Mouse (Mus musculus): ENCODE measurements at regions not wholly inside any gene's neighbourhood (a gene's known extent, or its start where the extent isn't known, plus 50 kb on each side); places are given as distances from the start of the nearest gene placed in this dataset.

- DNase-seq = peak in 1 of 2 experiments; percentile 46
These were observed 161.6 kb downstream of the Zfp36l2 start for GRCm38 (mm10) chr17:84026110-84026509.

- no peak for DNase-seq
These were observed 165.4 kb downstream of the Zfp36l2 start for GRCm38 (mm10) chr17:84022358-84022757.

- DNase-seq = no peak
These were observed 168.9 kb downstream of the Zfp36l2 start for GRCm38 (mm10) chr17:84018817-84019216.

GRCm38 (mm10) chr17:84017891-84018290 lies 169.9 kb downstream of the Zfp36l2 start:
- no peak for DNase-seq

GRCm38 (mm10) chr17:84014287-84015039 lies 166.7 kb upstream of the Haao start:
- DNase-seq = no peak

GRCm38 (mm10) chr17:84010492-84011060 lies 162.8 kb upstream of the Haao start:
- no peak for DNase-seq

- no peak for DNase-seq
These were observed 162.2 kb upstream of the Haao start for GRCm38 (mm10) chr17:84009966-84010365.

GRCm38 (mm10) chr17:84009194-84009593 lies 161.4 kb upstream of the Haao start:
- DNase-seq = no peak

GRCm38 (mm10) chr17:84008682-84009052 lies 160.9 kb upstream of the Haao start:
- peak in 1 of 2 experiments; percentile 23 for DNase-seq

GRCm38 (mm10) chr17:84008035-84008681 lies 160.4 kb upstream of the Haao start:
- DNase-seq = no peak

GRCm38 (mm10) chr17:84006748-84007147 lies 159.0 kb upstream of the Haao start:
- DNase-seq = no peak

- DNase-seq = no peak
These were observed 156.5 kb upstream of the Haao start for GRCm38 (mm10) chr17:84004237-84004636.

GRCm38 (mm10) chr17:84003489-84004234 lies 155.9 kb upstream of the Haao start:
- no peak for DNase-seq

GRCm38 (mm10) chr17:84002939-84003338 lies 155.2 kb upstream of the Haao start:
- no peak for DNase-seq

- no peak for DNase-seq
These were observed 154.6 kb upstream of the Haao start for GRCm38 (mm10) chr17:84002327-84002726.

- no peak for DNase-seq
These were observed 152.4 kb upstream of the Haao start for GRCm38 (mm10) chr17:84000115-84000514.

GRCm38 (mm10) chr17:83998972-83999545 lies 151.3 kb upstream of the Haao start:
- DNase-seq = no peak

- DNase-seq = no peak
These were observed 150.6 kb upstream of the Haao start for GRCm38 (mm10) chr17:83998341-83998740.

GRCm38 (mm10) chr17:83997778-83998177 lies 150.0 kb upstream of the Haao start:
- DNase-seq = peak; percentile 70 to 88

- DNase-seq = no peak
These were observed 145.3 kb upstream of the Haao start for GRCm38 (mm10) chr17:83993028-83993427.

GRCm38 (mm10) chr17:83990421-83991365 lies 142.9 kb upstream of the Haao start:
- DNase-seq = peak; percentile 67 to 87

- no peak for DNase-seq
These were observed 141.1 kb upstream of the Haao start for GRCm38 (mm10) chr17:83988897-83989296.

Data from kidney, postnatal 25 days (tissue).